Mouse (Mus musculus) C2C12 (cell line): ENCODE measurements around the gene Myo19.

Source experiments
- CTCF ChIP-seq: IDR thresholded peaks from one replicate; pipeline ENCODE4 v1.5.1; 2011; ENCODE audit not compliant: control insufficient read depth, insufficient read depth, insufficient read length
- MAX ChIP-seq: IDR thresholded peaks from one replicate; pipeline ENCODE4 v1.6.1; 2011; ENCODE audit warnings: mild to moderate bottlenecking, control low read depth
- MYOG ChIP-seq: IDR thresholded peaks from one replicate; pipeline ENCODE4 v1.6.1; 2011; ENCODE audit not compliant: control insufficient read depth, insufficient read length; ENCODE audit errors: extremely low read depth
- USF1 ChIP-seq: IDR thresholded peaks from one replicate; pipeline ENCODE4 v1.6.1; 2011; ENCODE audit warnings: low read depth, mild to moderate bottlenecking, control low read depth, moderate library complexity

- TF ChIP-seq USF1 (no peak), CTCF (no peak), MYOG (no peak), MAX (no peak)
Measured at GRCm38 (mm10) chr11:84959701-84960181, 79.8 kb downstream of the Myo19 start.
